Mouse (Mus musculus) heart, embryonic 15.5 days (tissue): ENCODE measurements around the gene Acat3. TPM values are rescaled to one million over a fixed set of nuclear protein-coding genes. Genes with fewer than 3 reads are reported as not detected.

Experiments used
- ATAC-seq: fragments of 200-750 bp; cut with Nextera tagmentation; replicated peaks from 2 replicates; pipeline ENCODE4 v1.8.0; 2017; ENCODE audit warnings: low read depth, moderate TSS enrichment; ENCODE audit not compliant: insufficient number of reproducible peaks, insufficient read depth, low FRiP score
- H3K27ac ChIP-seq: fragments of 300-500 bp; sonication (generic); 2 replicates; pipeline ENCODE4 v1.5.1; 2015; ENCODE audit warnings: mild to moderate bottlenecking, inconsistent platforms
- H3K27me3 ChIP-seq: fragments of 300-500 bp; sonication (generic); 2 replicates; pipeline ENCODE4 v1.6.1; 2015; ENCODE audit warnings: inconsistent platforms
- H3K36me3 ChIP-seq: fragments of 300-500 bp; sonication (generic); 2 replicates; pipeline ENCODE4 v1.6.1; 2015; ENCODE audit warnings: mild to moderate bottlenecking, inconsistent platforms
- H3K4me1 ChIP-seq: fragments of 300-500 bp; sonication (generic); replicated peaks from 2 replicates; pipeline ENCODE4 v1.6.1; 2015; ENCODE audit warnings: inconsistent platforms
- H3K4me2 ChIP-seq: fragments of 300-500 bp; sonication (generic); 2 replicates; pipeline ENCODE4 v1.6.1; 2015; ENCODE audit warnings: inconsistent platforms, mild to moderate bottlenecking, moderate library complexity
- H3K4me3 ChIP-seq: fragments of 300-500 bp; sonication (generic); 2 replicates; pipeline ENCODE4 v1.5.1; 2015; ENCODE audit warnings: mild to moderate bottlenecking, inconsistent platforms
- H3K9ac ChIP-seq: fragments of 300-500 bp; sonication (generic); 2 replicates; pipeline ENCODE4 v1.6.1; 2015; ENCODE audit warnings: mild to moderate bottlenecking, inconsistent platforms
- H3K9me3 ChIP-seq: fragments of 300-500 bp; sonication (generic); replicated peaks from 2 replicates; pipeline ENCODE4 v1.6.1; 2016; ENCODE audit warnings: inconsistent platforms
- WGBS: fragments of 180-500 bp; shearing (Covaris S2); methylation state at CpG from one replicate; pipeline ENCODE4 v1.1.7; 2015; ENCODE audit warnings: mixed read lengths; 5-methylcytosine and 5-hydroxymethylcytosine counted together
- polyA plus RNA-seq: library from polyadenylated mRNA; unstranded; fragments of >200 nt; fragmentation: Nextera tagmentation; extraction: Ambion mirVana; gene quantifications from 2 replicates; pipeline ENCODE4 v1.2.1, GENCODE M21; 2015

Gene Acat3
- polyA plus RNA-seq, 1 experiment from 2014 or later, result 0.40 TPM

DNA sequence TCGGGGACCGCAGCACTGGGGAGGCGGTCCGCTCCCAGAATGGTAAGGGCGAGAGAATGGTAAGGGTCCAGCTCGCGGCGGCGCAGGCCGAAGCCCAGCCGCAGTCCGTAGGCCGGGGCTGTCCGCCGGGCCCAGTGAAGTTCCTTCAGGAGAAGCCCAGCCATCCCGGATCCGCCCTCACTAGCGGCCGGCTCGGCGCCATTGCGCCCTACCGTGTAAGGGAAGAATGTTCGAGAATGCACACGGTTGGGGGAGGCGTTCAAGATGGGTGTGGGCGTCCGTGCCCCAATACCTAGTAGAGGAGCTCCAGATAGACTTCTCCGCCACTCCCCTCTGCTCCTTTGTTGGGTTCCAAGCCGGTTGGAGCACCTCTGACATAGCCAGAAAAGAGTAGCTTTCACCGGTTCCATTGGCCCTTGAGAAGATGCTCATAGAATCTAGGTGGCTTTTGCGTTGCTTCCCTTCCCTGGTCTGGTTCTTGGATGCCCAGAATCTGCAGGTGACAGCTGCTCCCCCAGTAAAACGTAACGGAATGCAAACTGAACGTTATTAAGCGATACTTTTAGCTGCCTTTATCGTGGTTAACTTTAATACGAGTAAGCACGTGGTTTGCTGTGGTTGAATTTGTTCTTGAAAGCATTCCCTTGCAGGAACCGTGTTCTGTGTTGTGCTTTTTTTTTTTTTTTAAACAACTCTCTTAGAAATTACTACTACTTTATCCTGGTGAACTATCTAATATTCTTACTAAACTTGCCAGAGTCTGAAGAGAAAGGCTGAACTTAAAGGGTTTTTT is 23.6 kb downstream of the Acat3 start:
- peak; percentile 44 for ATAC-seq
- H3K36me3 ChIP-seq, result peaks cover 54% of the 10 kb centered on the region
- no peaks in the 10 kb centered on the region for H3K27me3 ChIP-seq
- peaks cover 14% of the 10 kb centered on the region for H3K4me1 ChIP-seq
- H3K27ac ChIP-seq, result peak overlapping the region; percentile 93
- peak overlapping the region; percentile 87 for H3K4me3 ChIP-seq
- 0% methylated on average over 40 of the region's 40 CpGs for WGBS
- peak overlapping the region; percentile 84 for H3K4me2 ChIP-seq
- no peaks in the 10 kb centered on the region for H3K9me3 ChIP-seq
- H3K9ac ChIP-seq, result peak overlapping the region; percentile 98

DNA sequence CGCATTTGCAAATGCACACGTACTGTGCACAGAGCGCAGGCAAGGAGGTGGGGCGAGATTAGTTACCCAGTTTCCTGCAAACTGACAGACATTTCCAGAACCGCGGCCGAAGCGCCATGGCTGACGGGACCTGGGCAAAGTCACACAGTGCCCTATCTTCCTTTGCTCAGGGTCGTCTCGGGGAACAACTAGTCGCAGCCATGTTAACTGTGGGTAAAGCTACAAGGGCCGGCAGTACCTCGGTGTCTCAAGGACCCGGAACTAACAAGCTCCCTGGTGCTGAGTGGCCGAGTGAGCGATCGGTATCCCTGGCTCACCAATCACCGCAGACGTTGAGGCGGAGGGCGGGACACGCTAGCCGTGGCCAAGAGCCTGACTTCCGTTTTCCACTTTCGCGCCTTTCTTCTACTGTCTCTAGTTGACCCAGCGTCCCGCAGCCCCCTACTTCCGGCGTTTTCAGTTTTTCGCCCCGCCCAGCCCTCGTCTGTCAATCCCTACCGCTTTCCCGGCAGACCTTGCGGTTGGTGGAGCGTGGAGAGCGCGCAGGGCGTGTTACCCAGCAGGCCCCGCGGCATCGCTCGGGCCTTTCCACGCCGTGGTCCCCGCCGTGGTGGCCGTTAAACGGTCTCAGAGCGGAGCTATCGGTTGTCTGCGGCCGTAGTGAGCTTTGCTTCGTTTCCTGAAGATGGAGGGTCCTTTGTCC is 24.4 kb downstream of the Acat3 start, which contains the start of gene Mrpl18:
Mrpl18 (minus strand) TSS at position 465 of the 703 bp plus-strand sequence.
- ATAC-seq, result peak; percentile 99
- Histone ChIP-seq H3K4me2 (peak within 1 kb of the TSS; percentile 84), H3K27me3 (no peaks in the 10 kb centered on the region), H3K4me3 (peak within 1 kb of the TSS; percentile 87), H3K36me3 (peaks cover 52% of the 10 kb centered on the region), H3K9me3 (no peaks in the 10 kb centered on the region), H3K27ac (peak within 1 kb of the TSS; percentile 93), H3K9ac (peak within 1 kb of the TSS; percentile 98), H3K4me1 (peaks cover 14% of the 10 kb centered on the region)
- WGBS, result under 1% methylated on average over 56 of the region's 56 CpGs

DNA sequence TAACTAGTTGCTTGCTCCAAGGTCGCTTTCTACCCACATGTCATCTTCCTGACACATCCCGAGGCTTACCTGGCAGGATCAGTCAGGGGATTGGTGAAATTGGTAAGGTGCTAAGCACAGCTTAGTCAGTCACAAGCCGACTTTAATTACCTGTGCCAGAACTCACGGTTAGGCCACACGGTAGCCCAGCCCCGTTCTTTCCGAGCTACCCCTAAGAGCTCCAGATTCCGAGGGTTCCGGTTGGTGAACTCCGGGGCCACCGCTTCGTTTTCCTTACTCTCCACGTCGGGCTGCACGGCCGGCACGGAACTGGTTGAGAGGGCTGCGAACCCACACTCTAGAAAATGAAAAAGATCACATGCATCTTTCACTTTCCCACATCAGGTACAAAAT is 24.9 kb downstream of the Acat3 start, which contains the start of gene Tcp1:
Tcp1 (plus strand) TSS at position 214 of the 393 bp plus-strand sequence.
- H3K27ac ChIP-seq, result peak within 1 kb of the TSS; percentile 93
- no peak for ATAC-seq
- H3K9ac ChIP-seq, result peak within 1 kb of the TSS; percentile 98
- under 1% methylated on average over 18 of the region's 18 CpGs for WGBS
- peaks cover 14% of the 10 kb centered on the region for H3K4me1 ChIP-seq
- H3K4me2 ChIP-seq, result peak within 1 kb of the TSS; percentile 84
- H3K36me3 ChIP-seq, result peaks cover 51% of the 10 kb centered on the region
- H3K4me3 ChIP-seq, result peak within 1 kb of the TSS; percentile 87
- no peaks in the 10 kb centered on the region for H3K9me3 ChIP-seq
- H3K27me3 ChIP-seq, result no peaks in the 10 kb centered on the region

- no peak overlapping the region for H3K4me3 ChIP-seq
- no peaks in the 10 kb centered on the region for H3K9me3 ChIP-seq
- peaks cover 32% of the 10 kb centered on the region for H3K36me3 ChIP-seq
- no peak overlapping the region for H3K4me2 ChIP-seq
- H3K27ac ChIP-seq, result no peak overlapping the region
- peaks cover 8% of the 10 kb centered on the region for H3K4me1 ChIP-seq
- ATAC-seq, result no peak
- H3K27me3 ChIP-seq, result no peaks in the 10 kb centered on the region
- H3K9ac ChIP-seq, result no peak overlapping the region
- 86% methylated on average over 8 of the region's 8 CpGs for WGBS
These were observed 30.0 kb downstream of the Acat3 start for GRCm38 (mm10) chr17:12910391-12910790.

DNA sequence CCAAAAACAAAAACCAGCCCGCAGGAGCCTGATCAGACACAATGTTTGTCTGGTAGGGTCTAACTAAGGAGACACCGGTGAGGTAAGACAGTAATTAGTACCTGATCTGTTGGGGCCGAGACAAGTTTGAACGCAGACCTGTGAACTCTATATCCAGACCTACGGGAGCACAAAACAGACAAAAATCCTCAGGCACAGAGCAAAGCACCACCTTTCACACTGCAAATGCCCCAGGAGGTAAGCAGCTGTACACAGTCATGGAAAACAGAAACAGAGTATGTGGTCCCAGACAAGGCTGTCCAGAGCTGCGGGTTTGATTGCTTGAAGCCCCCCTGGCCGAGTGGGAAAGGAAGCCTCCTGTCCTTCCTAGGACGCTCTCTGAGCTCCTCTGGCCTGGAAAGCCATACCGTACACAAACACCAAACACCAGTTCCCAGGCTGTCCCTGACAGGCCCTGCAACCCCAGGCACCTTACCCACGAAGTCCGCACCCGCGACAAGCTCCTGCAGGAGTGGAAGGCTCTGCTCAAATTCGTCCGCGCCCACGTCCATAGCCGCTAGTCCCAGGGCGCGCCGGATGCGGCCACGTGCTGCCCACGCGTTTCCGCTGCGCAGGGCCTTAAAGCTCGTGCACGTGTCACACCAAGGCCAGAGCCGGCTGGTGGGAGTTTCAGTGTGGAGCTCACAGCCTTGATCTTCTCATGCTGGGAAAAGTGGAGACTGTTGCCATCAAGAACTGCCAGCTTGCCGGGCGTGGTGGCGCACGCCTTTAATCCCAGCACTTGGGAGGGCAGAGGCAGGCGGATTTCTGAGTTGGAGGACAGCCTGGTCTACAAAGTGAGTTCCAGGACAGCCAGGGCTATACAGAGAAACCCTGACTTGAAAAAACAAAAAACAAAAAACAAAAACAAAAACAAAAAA is 30.8 kb downstream of the Acat3 start, which contains the start of gene Pnldc1:
Pnldc1 (minus strand) TSS at position 870 of the 920 bp plus-strand sequence.
- 75% methylated on average over 35 of the region's 35 CpGs for WGBS
- H3K4me2 ChIP-seq, result no peak within 1 kb of the TSS
- peaks cover 32% of the 10 kb centered on the region for H3K36me3 ChIP-seq
- no peak within 1 kb of the TSS for H3K9ac ChIP-seq
- no peak within 1 kb of the TSS for H3K4me3 ChIP-seq
- H3K27me3 ChIP-seq, result no peaks in the 10 kb centered on the region
- no peak for ATAC-seq
- no peaks in the 10 kb centered on the region for H3K9me3 ChIP-seq
- no peak within 1 kb of the TSS for H3K27ac ChIP-seq
- H3K4me1 ChIP-seq, result peaks cover under 1% of the 10 kb centered on the region

- Histone ChIP-seq H3K36me3 (peaks cover 16% of the 10 kb centered on the region; the same call in 1 of the 2 replicates), H3K4me3 (no peak overlapping the region), H3K9ac (no peak overlapping the region), H3K27me3 (no peaks in the 10 kb centered on the region), H3K9me3 (no peaks in the 10 kb centered on the region), H3K4me2 (no peak overlapping the region), H3K27ac (no peak overlapping the region), H3K4me1 (no peaks in the 10 kb centered on the region)
- no peak for ATAC-seq
- 90% methylated on average over 9 of the region's 9 CpGs for whole genome bisulfite sequencing
These were observed 34.0 kb downstream of the Acat3 start for GRCm38 (mm10) chr17:12906436-12906835.

DNA sequence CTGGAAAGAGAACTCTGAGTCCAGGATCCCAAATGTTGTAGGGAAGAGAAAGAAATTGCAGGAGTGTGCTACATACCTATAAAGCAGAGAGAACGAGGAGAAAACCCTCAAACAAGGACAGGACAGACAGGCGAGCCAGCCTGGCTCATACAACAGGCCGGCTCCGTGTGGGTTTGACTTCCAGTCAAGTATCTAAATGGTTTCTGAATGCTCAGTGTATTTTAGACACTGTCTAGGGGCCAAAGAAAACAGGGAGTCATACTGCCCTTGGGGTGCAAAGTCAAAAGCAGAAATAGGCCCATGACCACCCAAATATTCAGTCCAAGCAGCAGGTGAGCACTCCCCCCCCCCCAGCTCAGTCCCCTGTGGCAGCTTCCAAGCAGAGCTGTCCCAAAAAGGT is 34.6 kb downstream of the Acat3 start:
- Histone ChIP-seq H3K4me2 (no peak overlapping the region), H3K4me3 (no peak overlapping the region), H3K4me1 (no peaks in the 10 kb centered on the region), H3K9me3 (no peaks in the 10 kb centered on the region), H3K27me3 (no peaks in the 10 kb centered on the region), H3K36me3 (peaks cover 12% of the 10 kb centered on the region; the same call in 1 of the 2 replicates), H3K9ac (no peak overlapping the region), H3K27ac (no peak overlapping the region)
- ATAC-seq, result no peak
- WGBS, result 81% methylated on average over 4 of the region's 4 CpGs

- Histone ChIP-seq H3K9ac (no peak overlapping the region), H3K36me3 (peaks cover 12% of the 10 kb centered on the region; the same call in 1 of the 2 replicates), H3K27ac (no peak overlapping the region), H3K4me3 (no peak overlapping the region), H3K4me1 (no peaks in the 10 kb centered on the region), H3K4me2 (no peak overlapping the region), H3K9me3 (no peaks in the 10 kb centered on the region), H3K27me3 (no peaks in the 10 kb centered on the region)
- 90% methylated on average over 1 of the region's 1 CpGs for WGBS
- no peak for ATAC-seq
These were observed 36.1 kb downstream of the Acat3 start for GRCm38 (mm10) chr17:12904349-12904748.

DNA sequence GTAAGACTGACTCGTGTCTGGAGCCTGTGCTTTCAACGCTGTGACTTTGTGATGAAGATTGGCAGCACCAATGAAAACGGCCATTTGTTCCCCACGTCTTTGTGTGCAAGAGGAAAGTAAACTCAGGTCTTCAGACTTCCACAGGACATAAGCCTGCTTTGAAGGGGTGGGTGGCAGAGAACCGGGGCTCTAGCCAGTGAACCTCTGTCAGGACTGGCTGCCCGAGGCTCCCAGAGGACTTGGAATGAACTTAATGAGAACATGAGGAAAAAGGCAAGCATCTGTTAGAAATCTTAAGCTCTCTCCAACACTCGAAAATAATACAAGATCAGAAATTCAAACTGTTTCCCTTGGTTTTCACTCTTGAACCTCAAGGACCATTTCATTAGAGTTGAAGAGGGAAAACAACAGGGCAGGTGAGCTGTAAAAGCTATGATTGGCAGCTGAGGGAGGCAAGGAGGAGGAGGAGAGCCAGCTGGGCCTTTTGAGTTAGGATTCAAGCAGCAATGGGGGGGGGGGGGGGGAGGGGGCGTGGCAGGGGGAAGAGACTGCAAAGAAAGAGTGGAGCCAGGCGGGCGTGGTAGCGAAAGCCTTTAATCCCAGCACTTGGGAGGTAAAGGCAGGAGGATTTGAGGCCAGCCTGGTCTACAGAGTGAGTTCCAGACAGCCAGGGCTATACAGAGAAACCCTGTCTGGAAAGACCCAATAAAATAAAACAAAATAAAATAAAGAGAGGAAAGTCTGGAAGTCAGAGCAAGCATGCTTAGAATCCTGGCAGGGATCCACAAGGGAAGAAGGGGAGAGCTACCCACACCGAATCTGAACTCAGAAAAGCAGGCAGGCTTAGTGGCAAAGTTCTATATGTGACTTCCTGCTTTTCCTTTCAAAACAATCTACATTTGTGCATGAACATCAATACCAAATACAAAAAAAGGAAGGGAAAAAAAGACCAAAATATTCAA is 36.7 kb downstream of the Acat3 start:
- ATAC-seq, result no peak
- H3K27ac ChIP-seq, result no peak overlapping the region

GRCm38 (mm10) chr17:12902291-12902690 is 38.1 kb downstream of the Acat3 start:
- Histone ChIP-seq H3K4me2 (no peak overlapping the region), H3K9ac (no peak overlapping the region), H3K36me3 (peaks cover 15% of the 10 kb centered on the region; the same call in 1 of the 2 replicates), H3K27me3 (no peaks in the 10 kb centered on the region), H3K9me3 (no peaks in the 10 kb centered on the region), H3K4me1 (no peaks in the 10 kb centered on the region), H3K4me3 (no peak overlapping the region), H3K27ac (no peak overlapping the region)
- ATAC-seq, result no peak
- 92% methylated on average over 6 of the region's 6 CpGs for WGBS

More for the DNA sequence above, 36.7 kb downstream of the Acat3 start:
- Histone ChIP-seq H3K4me1 (no peaks in the 10 kb centered on the region), H3K36me3 (peaks cover 15% of the 10 kb centered on the region; the same call in 1 of the 2 replicates), H3K9me3 (no peaks in the 10 kb centered on the region), H3K27me3 (no peaks in the 10 kb centered on the region), H3K9ac (no peak overlapping the region), H3K4me3 (no peak overlapping the region), H3K4me2 (no peak overlapping the region)
- WGBS, result 63% methylated on average over 11 of the region's 12 CpGs
